Mouse (Mus musculus): ENCODE measurements around the gene Gm20422. TPM values are rescaled to one million over a fixed set of nuclear protein-coding genes. Genes with fewer than 3 reads are reported as not detected.
"Not testable (repeated sequence)": the region's sequence is repeated elsewhere in the genome, so short reads cannot be mapped to it uniquely, and the experiment has no call there.

Gene Gm20422
- polyA plus RNA-seq, 1 experiment from 2014 or later: 0.43 TPM

GRCm38 (mm10) chr8:69735495-69735894 lies 39.2 kb downstream of the Gm20422 start:
- Histone ChIP-seq H3K27ac (replicated peaks) (no peak overlapping the region), H3K4me1 (no peaks in the 10 kb centered on the region), H3K9me3 (replicated peaks) (no peaks in the 10 kb centered on the region; the same call in 1 of the 2 replicates), H3K36me3 (no peaks in the 10 kb centered on the region), H3K27me3 (ENCODE audit: low read depth, poor library complexity, severe bottlenecking) (no peaks in the 10 kb centered on the region), H3K4me3 (no peak overlapping the region)
- 71% methylated on average over 1 of the region's 1 CpGs for WGBS
- no peak for DNase-seq (ENCODE audit: low spot score)

- Histone ChIP-seq H3K9me3 (replicated peaks) (no peaks in the 10 kb centered on the region), H3K27me3 (ENCODE audit: low read depth, poor library complexity, severe bottlenecking) (no peaks in the 10 kb centered on the region), H3K4me3 (peak overlapping the region; percentile 96), H3K4me1 (peaks cover 25% of the 10 kb centered on the region), H3K27ac (replicated peaks) (peak overlapping the region; percentile 99), H3K36me3 (peaks cover 18% of the 10 kb centered on the region)
- DNase-seq (ENCODE audit: low spot score): no peak
- WGBS: 43% methylated on average over 5 of the region's 5 CpGs
Measured at GRCm38 (mm10) chr8:69717232-69717580, 57.5 kb downstream of the Gm20422 start.

GRCm38 (mm10) chr8:69716403-69717231 lies 58.1 kb downstream of the Gm20422 start:
- Histone ChIP-seq H3K4me1 (peaks cover 25% of the 10 kb centered on the region), H3K27ac (replicated peaks) (peak overlapping the region; percentile 99), H3K36me3 (peaks cover 23% of the 10 kb centered on the region), H3K27me3 (ENCODE audit: low read depth, poor library complexity, severe bottlenecking) (no peaks in the 10 kb centered on the region), H3K4me3 (peak overlapping the region; percentile 96), H3K9me3 (replicated peaks) (no peaks in the 10 kb centered on the region)
- peak; percentile 92 for DNase-seq (ENCODE audit: low spot score)
- WGBS: under 1% methylated on average over 52 of the region's 52 CpGs

- WGBS: 87% methylated on average over 6 of the region's 6 CpGs
- no peak for DNase-seq (ENCODE audit: low spot score)
- no peaks in the 10 kb centered on the region for H3K9me3 ChIP-seq (replicated peaks)
- H3K4me3 ChIP-seq: peak overlapping the region; percentile 96
- H3K36me3 ChIP-seq: peaks cover 34% of the 10 kb centered on the region
- peaks cover 25% of the 10 kb centered on the region for H3K4me1 ChIP-seq
- H3K27me3 ChIP-seq (ENCODE audit: low read depth, poor library complexity, severe bottlenecking): no peaks in the 10 kb centered on the region
- 0 out of 2 replicates have a peak overlapping the region, but pooled peaks have one; percentile 23 for H3K27ac ChIP-seq (replicated peaks)
Measured at GRCm38 (mm10) chr8:69715366-69715765, 59.3 kb downstream of the Gm20422 start.

GRCm38 (mm10) chr8:69713516-69713915 lies 61.2 kb downstream of the Gm20422 start:
- Histone ChIP-seq H3K9me3 (replicated peaks) (no peaks in the 10 kb centered on the region), H3K27ac (replicated peaks) (no peak overlapping the region), H3K4me1 (peaks cover 25% of the 10 kb centered on the region), H3K36me3 (peaks cover 53% of the 10 kb centered on the region), H3K4me3 (no peak overlapping the region), H3K27me3 (ENCODE audit: low read depth, poor library complexity, severe bottlenecking) (no peaks in the 10 kb centered on the region)
- WGBS: 94% methylated on average over 8 of the region's 8 CpGs
- DNase-seq (ENCODE audit: low spot score): no peak

- not testable (repeated sequence) for H3K27me3 ChIP-seq (ENCODE audit: low read depth, poor library complexity, severe bottlenecking); DNase-seq (ENCODE audit: low spot score); H3K4me3 ChIP-seq; H3K27ac ChIP-seq (replicated peaks)
- Histone ChIP-seq H3K9me3 (replicated peaks) (peaks cover 11% of the 10 kb centered on the region; the same call in 1 of the 2 replicates), H3K36me3 (peaks cover 82% of the 10 kb centered on the region), H3K4me1 (peaks cover 16% of the 10 kb centered on the region)
- WGBS: 97% methylated on average over 8 of the region's 10 CpGs
Measured at GRCm38 (mm10) chr8:69710624-69711023, 64.1 kb downstream of the Gm20422 start, which contains the start of gene Zfp869. Zfp869 (minus strand) TSS chr8:69710724.

GRCm38 (mm10) chr8:69701810-69702209 lies 72.9 kb downstream of the Gm20422 start:
- no peak for DNase-seq (ENCODE audit: low spot score)
- peaks cover 50% of the 10 kb centered on the region for H3K36me3 ChIP-seq
- 81% methylated on average over 6 of the region's 6 CpGs for WGBS
- H3K27me3 ChIP-seq (ENCODE audit: low read depth, poor library complexity, severe bottlenecking): no peaks in the 10 kb centered on the region
- H3K27ac ChIP-seq (replicated peaks): no peak overlapping the region
- peaks cover 9% of the 10 kb centered on the region; the same call in 1 of the 2 replicates for H3K9me3 ChIP-seq (replicated peaks)
- no peak overlapping the region for H3K4me3 ChIP-seq
- no peaks in the 10 kb centered on the region for H3K4me1 ChIP-seq

Other genes starting within 250 kb of the Gm20422 start
- 34.7 and 37.0 TPM in 2 replicates for gene Zfp868, start 149.3 kb downstream of the Gm20422 start, polyA plus RNA-seq (2016; fragmentation: Nextera tagmentation; extraction: Ambion mirVana)
- gene Zfp964, start 120.4 kb downstream of the Gm20422 start, polyA plus RNA-seq (2016; fragmentation: Nextera tagmentation; extraction: Ambion mirVana): 2.2 and 3.2 TPM in 2 replicates
- 32.1 and 33.6 TPM in 2 replicates for gene Zfp869, start 64.2 kb downstream of the Gm20422 start, polyA plus RNA-seq (2016; fragmentation: Nextera tagmentation; extraction: Ambion mirVana)
- 6.1 and 6.9 TPM in 2 replicates for gene Zfp963, start 24.9 kb downstream of the Gm20422 start, polyA plus RNA-seq (2016; fragmentation: Nextera tagmentation; extraction: Ambion mirVana)
- gene Atp13a1, start 16.3 kb upstream of the Gm20422 start, polyA plus RNA-seq (2016; fragmentation: Nextera tagmentation; extraction: Ambion mirVana): 57.1 and 58.1 TPM in 2 replicates
- gene Zfp866, start 16.3 kb upstream of the Gm20422 start, polyA plus RNA-seq (2016; fragmentation: Nextera tagmentation; extraction: Ambion mirVana): 35.2 and 37.2 TPM in 2 replicates
- 7.7 and 9.7 TPM in 2 replicates for gene Gmip, start 33.8 kb upstream of the Gm20422 start, polyA plus RNA-seq (2016; fragmentation: Nextera tagmentation; extraction: Ambion mirVana)
- gene Lpar2, start 47.5 kb upstream of the Gm20422 start, polyA plus RNA-seq (2016; fragmentation: Nextera tagmentation; extraction: Ambion mirVana): 0.65 and 0.68 TPM in 2 replicates
- 42.9 and 46.0 TPM in 2 replicates for gene Pbx4, start 57.6 kb upstream of the Gm20422 start, polyA plus RNA-seq (2016; fragmentation: Nextera tagmentation; extraction: Ambion mirVana)
- gene Cilp2, start 112.8 kb upstream of the Gm20422 start, polyA plus RNA-seq (2016; fragmentation: Nextera tagmentation; extraction: Ambion mirVana): 0.47 TPM in 2 replicates
- gene Tssk6, start 127.3 kb upstream of the Gm20422 start, polyA plus RNA-seq (2016; fragmentation: Nextera tagmentation; extraction: Ambion mirVana): 5.2 and 5.4 TPM in 2 replicates
- 173 and 174 TPM in 2 replicates for gene Ndufa13, start 127.7 kb upstream of the Gm20422 start, polyA plus RNA-seq (2016; fragmentation: Nextera tagmentation; extraction: Ambion mirVana)
- 4.2 and 5.9 TPM in 2 replicates for gene Yjefn3, start 127.8 kb upstream of the Gm20422 start, polyA plus RNA-seq (2016; fragmentation: Nextera tagmentation; extraction: Ambion mirVana)
- 48.0 and 48.7 TPM in 2 replicates for gene Gatad2a, start 221.5 kb upstream of the Gm20422 start, polyA plus RNA-seq (2016; fragmentation: Nextera tagmentation; extraction: Ambion mirVana)

Data from midbrain, embryonic 10.5 days (tissue).